Mouse (Mus musculus): Measurements from ENCODE around the gene Tnfrsf25.
A peak's percentile ranks its signal among the peaks of the same experiment; 100 is the strongest.

Gene Tnfrsf25

DNA sequence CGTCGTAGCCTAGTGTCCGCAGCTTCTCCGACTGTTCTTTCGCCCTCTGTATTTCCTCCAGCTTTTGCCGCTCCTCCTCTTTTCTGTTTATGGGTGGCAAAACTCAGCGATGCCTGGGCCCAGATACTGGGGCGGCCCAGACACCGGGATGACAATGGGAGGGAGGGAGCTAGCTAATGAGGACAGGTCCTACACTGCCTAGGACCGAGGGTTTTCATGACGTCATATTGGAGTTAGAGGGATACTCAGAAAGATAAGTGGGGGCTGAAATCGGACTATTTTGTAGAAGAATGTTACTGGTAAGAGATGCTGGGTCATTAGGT, 5.4 kb downstream of the Tnfrsf25 start:
- DNase-seq (ENCODE audit: low spot score in 2 of 2), result no peak

DNA sequence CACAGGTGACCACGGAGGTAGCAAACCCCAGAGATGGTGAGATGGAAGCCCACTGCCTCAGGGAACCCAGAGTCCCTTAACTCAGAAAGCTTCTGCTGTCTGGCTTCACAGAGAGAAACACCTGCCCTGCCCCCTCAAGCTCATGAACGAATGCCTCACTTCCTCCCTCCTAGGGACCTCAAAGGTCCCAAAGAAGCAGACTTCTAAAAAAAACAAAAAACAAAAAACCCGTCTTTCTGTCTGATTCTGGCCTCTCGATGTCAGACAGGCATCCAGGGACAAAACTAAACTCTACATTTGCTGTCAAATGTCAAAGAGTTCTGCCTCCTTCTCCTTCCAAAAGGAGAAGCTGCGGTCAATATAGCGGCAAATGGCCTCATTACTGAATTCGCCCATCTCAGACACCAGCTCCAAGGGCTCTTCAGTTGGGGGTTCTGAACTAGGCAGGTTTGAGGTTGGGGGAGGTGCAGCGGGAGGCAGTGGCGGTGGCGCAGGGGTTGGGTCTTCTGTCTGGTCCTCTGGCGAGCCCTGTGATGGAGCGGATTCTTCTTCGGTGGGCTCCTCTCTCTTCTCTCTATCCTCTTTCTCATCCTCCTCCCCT, 8.7 kb downstream of the Tnfrsf25 start:
- DNase-seq (ENCODE audit: low spot score in 2 of 2), result no peak

DNA sequence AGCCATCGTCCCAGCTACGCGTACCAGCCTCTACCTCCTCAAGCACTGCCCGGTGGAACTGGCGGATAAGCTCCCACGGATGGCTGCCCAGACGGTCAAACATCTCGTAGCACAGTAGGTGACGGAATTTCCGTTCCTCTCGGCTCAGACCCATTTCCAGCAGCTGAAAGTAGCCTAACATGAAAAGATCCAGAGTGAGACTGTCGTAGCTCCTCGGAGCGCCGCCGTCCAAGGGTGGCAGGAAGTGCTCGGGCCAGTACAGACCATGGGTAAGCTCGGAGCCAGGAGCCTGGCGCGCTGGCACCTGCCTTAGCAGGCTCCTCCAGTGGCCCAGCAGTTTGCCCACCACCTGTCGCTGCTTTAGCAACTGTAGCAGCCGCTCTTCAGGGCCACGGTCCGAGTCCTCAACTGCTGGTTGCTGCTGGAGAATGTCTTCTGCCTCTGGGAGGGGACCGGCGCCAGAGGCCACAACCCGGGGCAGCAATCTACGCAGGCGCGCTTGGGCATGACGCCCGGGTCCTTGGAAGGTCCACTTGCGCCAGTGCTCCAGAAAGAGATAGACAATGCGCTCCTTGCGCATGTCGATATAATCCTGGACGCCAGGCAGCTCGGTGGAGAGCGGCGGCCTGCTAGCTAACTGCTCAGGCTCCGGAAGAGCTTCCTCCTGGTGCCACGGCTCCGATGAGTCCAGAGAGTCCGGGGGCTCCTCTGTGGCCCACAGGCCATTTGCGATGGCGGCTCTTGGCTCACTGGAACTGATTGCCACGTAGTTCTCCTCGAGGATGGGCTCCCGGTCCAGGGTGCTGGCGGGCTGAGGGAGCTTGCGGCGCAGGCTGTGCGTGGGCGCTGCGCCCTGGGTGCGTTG, 9.7 kb downstream of the Tnfrsf25 start:
- no peak for DNase-seq (ENCODE audit: low spot score in 2 of 2)

DNA sequence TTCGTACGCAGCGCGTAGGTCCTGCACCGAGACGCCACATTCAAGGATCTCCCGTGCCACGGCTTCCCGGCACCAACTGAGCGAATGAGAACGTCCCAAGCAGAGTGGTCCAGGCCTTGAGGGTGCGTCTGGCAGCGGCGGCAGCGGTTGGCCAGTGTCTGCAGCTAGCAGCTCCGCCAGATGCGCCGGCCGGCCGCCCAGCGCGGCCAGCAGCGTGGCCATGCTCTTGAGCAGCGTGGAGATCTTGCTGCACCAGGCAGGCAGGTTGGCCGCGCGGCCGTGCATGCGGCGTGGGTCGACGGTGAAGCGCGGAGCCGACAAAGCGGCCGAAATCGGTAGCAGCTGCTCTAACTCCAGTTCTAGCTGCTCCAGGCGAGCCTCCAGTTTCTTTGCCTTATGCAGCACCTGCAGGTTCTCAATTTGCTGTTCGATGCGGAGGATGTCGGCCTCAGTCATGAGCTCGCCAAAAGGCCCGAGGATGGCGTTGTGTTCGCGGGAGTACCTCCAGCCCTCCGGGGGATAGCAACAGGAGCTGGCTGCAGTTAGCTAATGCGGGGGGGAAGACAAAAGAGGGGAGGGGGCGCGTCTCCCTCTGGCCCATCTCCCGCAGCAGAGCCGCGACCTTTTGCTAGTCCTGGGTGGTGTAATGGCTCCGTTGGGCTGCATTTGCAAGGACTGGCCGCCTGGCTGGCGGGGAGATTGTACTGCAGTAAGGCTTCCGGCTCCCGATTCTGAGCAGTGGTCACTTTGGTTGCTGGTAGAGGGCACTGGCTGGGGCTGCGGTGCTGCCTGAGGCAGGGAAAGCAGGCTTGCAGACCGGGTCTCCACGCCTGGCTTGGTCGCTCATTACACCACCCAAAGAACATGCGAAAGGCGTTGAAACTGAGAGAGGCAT, 10.5 kb downstream of the Tnfrsf25 start:
- no peak for DNase-seq (ENCODE audit: low spot score in 2 of 2)

DNA sequence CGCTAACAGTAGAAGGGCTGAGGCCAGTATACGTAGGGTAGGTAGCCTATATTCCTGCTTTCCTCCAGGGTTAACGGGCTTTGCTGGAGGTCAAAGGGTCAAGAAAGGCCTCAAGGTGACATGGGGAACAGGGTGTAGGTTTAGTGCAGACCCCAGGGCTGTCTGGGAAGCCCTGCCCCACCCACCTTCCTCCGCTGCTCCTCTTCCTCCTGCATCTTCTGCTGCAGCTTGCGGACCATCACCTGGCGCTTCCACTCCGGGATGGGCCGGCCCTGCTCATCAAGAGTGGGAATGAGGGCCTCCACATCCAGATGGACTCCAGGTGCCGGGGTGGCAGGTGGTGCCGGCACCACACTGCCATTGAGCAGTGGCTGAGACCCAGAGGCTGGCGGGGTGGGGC, 12.2 kb downstream of the Tnfrsf25 start:
- no peak for DNase-seq (ENCODE audit: low spot score in 2 of 2)

DNA sequence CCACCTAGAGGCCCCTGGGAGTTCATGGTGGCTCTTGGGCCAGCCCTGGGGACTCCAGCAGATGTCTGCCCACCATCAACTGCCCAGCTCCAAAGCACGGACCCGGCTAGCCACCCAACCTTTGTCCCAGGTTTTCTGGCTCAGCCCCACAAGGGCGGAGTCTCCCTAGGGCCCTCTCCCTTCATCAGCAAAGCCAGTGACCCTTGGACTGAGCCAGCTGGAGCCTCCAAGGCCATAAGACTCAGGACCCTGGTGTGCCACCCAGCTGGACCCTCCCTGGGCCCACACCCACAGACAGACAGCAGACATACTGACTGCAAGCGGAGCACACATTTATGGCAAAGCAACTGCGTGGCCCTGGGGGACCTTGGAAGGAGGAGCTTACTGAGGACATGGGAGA, 13.1 kb downstream of the Tnfrsf25 start:
- DNase-seq (ENCODE audit: low spot score in 2 of 2), result no peak

DNA sequence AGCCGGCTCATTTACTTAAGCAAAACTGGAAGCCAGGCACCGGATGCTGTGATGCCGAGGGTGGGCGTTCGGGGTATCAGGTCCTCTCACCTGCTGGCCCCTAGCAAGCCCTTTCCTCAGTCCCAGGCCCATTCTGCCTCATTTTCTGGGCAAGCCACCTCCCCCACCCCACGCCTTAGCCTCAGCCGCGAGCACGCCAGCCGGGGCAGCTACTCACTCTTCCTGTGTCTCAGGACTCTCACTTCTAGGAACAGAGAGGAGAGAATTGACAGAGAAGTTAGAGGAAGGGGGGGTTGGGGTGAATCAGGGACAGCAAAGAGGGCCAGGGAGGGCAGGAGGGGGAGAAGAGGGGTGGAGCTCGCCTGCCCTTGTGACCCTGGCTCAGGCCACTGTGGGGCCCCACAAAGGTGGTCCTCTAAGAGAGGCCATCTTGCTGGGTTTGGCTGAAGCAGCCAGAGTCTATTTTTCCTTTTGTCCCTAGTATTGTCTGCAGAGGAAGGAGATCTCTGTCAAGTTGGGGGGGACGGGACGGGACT, 13.7 kb downstream of the Tnfrsf25 start:
- no peak for DNase-seq (ENCODE audit: low spot score in 2 of 2)

DNA sequence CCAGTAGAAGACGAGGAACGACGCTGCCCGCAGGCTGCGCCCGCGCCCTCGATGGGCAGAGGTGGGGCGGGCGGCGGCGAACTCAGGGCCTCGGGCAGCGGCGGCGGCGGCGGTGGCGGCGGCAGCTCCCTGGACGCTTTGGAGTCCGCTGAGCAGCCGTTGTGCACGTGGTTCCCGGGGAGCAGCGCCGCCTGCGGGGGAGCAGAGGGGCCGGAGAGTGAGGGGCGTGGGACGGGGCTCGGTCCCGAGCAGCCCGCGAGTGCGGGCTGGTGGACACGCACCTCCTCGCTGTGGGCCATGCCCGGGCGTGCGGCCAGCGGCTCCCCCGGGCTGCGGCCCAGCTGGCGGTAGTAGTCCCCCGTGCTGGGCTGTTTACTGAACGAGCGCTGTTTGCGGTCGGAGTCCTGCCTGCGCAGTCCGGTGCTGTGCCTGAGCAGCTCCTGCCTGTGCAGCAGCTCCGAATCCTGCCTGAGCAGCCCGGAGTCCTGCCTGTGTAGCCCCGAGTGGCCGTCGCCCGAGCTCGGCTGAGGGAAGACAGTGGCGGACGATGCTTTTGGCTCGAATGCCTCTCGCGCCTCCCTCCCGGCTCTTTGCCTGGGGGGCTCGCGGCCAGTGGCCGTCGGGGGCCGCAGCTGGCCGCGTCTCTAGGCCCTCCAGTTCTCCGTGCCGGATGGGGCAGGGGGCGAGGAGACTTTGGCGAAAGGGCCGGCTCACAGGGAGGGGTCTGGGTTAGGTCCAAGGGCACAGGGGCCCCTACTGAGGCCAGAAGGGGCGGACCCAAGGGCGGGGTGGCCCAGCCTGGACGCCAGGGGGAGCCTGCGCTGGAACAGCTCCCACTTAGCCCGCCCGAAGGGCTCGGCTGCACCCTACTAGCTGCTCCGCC, 15.3 kb downstream of the Tnfrsf25 start:
- DNase-seq (ENCODE audit: low spot score in 2 of 2), result peak in 1 of 2 experiments; percentile 40

DNA sequence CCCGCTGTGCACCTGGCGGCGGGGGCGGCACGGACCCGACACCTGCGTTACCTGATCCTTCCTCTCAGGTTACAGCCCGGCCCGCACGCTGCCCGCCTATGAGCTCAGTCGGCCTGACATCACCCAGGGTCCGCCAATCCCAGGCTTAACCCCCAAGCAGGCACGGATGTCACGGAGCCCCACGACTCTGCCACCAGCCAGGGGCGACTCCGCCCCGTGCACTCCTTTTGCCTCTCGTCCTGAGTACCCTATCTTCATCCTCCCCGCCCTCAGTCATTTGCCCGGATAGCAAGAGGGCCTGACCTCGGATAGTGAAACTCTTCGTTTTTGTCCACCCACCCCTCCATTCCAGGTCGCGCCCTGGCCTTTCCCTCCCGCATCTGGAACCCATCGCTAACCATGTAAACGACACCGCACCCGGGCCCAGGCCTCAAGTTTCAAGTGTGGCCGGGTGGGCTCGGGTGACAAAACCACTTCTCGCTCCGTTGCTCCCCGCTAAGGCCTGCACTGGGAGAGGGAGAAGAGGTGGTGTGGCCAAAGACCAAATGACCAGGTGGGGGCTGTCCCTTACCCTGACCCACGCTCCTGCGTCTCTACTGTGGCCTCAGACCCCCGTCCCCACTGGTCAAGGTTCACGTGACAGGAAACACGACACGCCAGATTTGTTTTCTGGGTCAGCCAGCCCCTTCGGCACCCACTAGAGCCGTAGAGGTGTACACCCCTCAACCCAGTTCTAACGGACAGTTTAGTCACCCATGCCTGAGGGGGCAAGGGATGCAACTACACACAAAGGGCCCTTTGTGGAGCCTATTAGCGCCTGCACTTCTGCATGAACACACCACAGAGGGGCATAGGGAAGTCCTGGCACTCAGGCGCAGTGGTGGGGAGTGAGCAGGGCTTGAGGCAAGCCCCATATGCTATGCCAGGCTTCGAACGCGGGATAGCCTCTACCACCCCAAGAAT, 16.4 kb downstream of the Tnfrsf25 start:
- no peak for DNase-seq (ENCODE audit: low spot score in 2 of 2)

DNA sequence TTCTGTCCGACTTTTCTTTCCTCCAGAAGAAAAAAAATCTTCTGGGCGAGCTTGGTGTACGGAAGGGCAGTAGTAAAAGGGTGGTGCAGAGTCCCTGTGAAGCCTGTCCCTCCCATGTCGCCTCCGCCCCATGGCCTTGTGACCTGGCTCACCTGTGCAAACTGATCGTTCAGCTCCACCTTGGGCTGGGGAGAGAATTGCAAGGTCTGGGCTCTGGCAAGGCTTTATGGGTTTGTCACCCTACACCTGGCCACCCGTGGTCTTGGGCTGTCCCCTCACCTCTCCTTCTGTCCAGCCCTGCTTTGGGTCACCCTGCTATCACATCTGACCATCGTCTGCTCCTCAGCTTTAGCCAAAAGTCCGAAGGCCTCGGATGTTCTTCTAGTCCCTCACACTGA, 17.0 kb downstream of the Tnfrsf25 start:
- DNase-seq (ENCODE audit: low spot score in 2 of 2), result no peak

DNA sequence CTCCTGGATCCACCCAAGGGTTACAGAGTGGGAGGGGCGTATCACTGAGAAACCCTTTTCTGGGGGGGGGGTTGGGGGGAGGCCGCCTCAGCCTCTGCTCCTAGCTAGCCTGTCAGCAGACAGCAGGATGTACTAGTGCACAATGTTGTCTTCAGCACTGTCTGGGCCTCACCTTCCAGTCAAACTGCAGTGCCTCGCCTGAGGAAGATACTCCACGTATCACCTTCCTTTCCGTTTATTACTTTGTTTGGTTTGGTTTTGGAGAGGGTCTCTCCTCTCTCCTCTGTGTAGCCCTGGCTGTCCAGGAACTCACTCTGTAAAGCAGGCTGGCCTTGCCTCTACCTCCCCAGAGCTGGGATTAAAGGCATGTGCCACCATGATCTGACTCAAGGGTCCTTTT, 17.5 kb downstream of the Tnfrsf25 start:
- no peak for DNase-seq (ENCODE audit: low spot score in 2 of 2)

DNA sequence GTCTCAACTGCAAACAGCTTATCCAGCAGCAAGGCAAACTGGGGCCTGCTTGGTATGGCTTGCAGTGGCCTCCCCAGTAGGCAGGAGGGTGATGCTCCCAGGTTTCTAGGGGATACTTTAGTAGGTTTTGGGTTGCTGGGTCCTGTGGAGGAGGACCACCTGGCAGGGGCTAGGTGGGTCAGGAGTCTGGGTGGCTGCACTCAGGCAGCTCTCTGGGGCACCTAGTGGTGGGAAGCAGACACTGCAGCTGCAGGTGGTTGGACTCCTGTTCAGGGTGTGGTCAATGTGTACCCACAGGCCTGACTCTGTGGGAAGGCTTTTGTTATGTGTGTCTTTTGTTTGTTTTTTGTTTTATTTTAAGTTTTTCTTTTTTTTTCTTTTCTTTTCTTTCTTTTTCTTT, 18.8 kb downstream of the Tnfrsf25 start:
- peak in 1 of 2 experiments; percentile 48 for DNase-seq (ENCODE audit: low spot score in 2 of 2)

DNA sequence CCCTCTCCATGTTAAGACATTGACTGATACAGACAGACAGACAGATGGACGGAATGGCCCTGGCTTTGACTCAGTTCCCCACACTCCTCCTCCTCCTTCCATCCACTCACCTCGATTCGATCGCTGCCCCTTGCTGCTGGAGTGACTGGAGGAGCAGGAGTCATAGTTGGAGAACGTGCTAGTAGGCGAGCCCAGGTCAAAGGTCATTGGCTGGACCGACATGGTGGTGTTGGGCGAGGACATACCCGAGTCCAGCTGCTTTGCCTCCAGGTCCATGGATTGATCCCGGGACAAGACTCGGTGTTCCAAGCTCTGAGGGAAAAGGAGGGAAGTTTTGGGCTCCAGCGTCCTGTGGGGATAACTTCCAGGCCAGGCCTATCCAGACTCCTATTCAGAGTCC, 19.6 kb downstream of the Tnfrsf25 start:
- DNase-seq (ENCODE audit: low spot score in 2 of 2), result no peak

DNA sequence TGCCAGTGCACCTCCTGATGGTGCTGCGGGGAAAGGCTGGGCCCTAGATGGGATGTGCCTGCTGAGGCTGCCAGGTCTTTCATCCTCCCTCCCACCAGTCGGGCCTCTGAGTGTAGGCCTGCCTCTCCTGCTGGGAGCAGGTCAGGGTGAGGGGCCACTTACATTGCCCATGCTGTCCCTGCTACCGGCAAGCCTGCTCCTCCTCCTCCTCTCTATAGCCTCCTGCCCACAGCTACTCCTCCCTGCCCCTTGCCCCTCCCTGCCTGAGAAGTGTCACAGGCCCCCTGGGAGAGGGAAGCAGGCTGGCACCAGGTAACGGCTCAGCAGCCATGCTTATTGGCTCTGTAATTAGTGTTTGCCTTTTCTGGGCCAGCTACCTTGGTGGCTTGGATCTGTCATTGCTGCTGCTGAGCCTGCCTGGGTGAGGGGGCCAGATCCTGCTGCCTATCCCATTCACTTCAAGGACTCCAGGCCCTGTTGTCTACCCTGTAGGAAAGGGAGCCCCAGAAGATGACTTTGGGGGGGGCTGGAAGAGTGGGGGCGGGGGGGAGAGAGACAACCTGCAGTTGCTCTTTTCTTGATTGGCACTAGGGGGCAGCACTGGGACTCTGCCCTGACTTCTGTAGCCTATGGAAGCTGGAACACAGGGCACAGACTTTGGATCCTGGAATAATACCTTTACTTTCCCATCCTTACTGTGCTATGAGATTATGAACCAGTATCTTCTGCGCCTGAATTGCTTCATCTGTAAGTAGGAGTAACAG, 20.6 kb downstream of the Tnfrsf25 start:
- DNase-seq (ENCODE audit: low spot score in 2 of 2), result peak in 1 of 2 experiments; percentile 7

DNA sequence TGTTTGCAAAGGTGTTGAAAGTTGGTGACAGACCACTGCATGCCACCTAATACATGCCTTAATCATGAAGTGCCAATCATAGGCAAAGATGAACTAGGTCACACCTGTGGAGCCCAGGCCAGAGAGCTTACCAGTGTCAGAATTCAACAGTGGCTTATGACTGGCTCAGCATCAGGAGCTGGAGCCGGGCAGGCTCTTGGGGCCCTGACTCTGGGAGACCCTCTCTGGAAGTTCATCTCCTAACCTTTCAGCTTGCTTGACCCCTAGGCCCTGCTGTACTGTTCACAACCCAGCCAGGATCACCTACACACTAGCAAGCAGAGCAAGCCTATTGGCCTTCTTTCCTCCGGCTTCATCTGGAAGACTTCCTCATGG, 21.1 kb downstream of the Tnfrsf25 start:
- DNase-seq (ENCODE audit: low spot score in 2 of 2), result no peak

DNA sequence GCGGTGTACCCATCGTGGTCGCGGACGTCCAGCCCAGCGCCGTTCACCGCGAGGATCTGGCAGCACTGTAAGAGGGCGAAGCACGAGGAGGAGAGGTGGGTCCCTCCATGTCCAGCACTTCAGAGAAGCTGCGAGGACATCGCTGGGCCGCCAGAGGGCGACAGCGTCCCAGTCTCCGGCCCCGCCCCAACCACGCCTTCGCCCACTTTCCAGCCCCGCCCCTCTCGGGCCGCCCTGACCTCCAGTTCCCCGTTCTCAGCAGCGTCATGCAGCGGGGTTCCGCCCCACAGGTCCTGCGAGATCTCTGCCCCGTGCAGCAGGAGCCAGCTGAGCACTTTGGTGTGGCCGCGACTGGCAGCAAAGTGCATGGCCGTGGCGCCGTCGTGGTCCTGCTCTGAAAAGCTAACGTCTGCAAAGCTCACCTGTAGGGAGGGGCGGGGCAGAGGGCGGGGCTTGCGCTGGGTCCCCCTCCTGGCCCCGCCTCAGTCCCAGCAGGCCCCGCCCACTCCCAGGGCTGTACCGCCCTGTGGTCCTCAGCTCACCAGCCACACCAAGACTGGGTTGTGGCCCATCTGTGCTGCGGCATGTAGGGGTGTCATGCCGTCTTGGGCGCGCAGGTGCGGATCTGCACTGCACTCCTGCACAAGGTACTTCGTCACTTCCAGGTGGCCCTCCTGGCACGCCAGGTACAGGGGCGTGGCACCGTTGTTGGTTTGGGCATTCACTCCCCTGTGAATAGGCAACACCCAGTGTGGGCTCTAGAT, 22.9 kb downstream of the Tnfrsf25 start:
- peak; percentile 36 to 81 for DNase-seq (ENCODE audit: low spot score in 2 of 2)

DNA sequence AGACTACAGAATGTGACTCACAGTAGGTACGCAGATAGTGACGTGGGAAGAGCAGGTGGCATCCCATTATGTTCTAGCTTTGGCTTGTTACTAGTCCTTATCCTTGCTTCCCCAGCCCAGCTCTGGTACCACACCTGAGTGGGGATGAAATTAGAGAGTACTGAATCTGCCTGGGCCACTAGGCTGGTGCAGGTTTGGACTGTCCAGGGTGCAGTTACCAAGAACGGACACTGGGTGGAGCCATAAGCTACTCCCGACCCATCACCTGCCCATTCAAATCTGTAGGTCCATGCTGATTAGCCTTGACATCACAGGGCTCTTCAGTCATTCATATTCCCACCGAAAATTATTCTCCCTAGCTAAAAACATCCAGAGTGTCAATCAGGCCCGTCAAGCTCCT, 24.7 kb downstream of the Tnfrsf25 start:
- DNase-seq (ENCODE audit: low spot score in 2 of 2), result peak in 1 of 2 experiments; percentile 46

DNA sequence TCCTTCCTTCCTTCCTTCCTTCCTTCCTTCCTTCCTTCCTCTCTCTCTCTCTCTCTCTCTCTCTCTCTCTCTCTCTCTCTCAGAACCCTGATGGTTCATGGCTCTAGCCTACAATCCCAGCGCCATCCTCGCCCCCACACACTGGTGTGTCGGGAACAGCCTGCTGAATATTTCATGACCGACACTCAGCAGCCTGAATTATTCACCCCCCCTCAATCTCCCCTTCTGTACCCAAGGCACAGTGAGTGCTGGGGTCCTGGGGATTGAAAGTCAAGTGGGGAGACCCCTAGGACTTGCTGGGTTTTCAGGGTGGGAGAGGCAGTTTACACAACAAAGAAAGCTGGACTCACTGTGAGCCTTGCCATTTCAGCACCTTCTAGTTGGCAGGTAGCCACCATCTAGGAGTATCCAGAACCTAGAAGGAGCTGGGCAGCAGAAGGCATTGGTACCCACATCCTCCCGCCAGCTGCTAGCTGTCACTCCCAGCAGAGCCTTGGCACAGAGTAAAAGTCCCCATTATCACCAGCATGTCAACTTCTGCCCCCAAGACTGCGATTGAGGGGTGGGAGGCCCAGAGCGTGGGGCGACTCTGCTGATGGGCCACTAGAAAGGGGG, 25.9 kb downstream of the Tnfrsf25 start:
- DNase-seq (ENCODE audit: low spot score in 2 of 2), result peak in 1 of 2 experiments; percentile 41
